Mouse (Mus musculus): ENCODE data around the gene Eif4e. TPM values are rescaled to one million over a fixed set of nuclear protein-coding genes. Genes with fewer than 3 reads are reported as not detected.
"Not testable (repeated sequence)": the region's sequence is repeated elsewhere in the genome, so short reads cannot be mapped to it uniquely, and the experiment has no call there.

Eif4e gene
- polyA plus RNA-seq, 1 experiment from 2014 or later: 565 TPM

- H3K9me3 ChIP-seq (replicated peaks): no peaks in the 10 kb centered on the region
- no peaks in the 10 kb centered on the region for H3K27me3 ChIP-seq (ENCODE audit: low read depth, poor library complexity, severe bottlenecking)
- H3K4me1 ChIP-seq: peaks cover 24% of the 10 kb centered on the region
- peak; percentile 84 for DNase-seq (ENCODE audit: low spot score)
- WGBS: under 1% methylated on average over 51 of the region's 64 CpGs
- peak overlapping the region; percentile 99 for H3K27ac ChIP-seq
- peak overlapping the region; percentile 98 for H3K4me3 ChIP-seq
- 0 out of 2 replicates have a peak, but pooled peaks cover 3% of the 10 kb centered on the region for H3K36me3 ChIP-seq
Observed at GRCm38 (mm10) chr3:138527667-138528231, 1.8 kb downstream of the Eif4e start.

GRCm38 (mm10) chr3:138528265-138528664, 2.3 kb downstream of the Eif4e start:
- Histone ChIP-seq H3K27ac (peak overlapping the region; percentile 99), H3K9me3 (replicated peaks) (no peaks in the 10 kb centered on the region), H3K27me3 (ENCODE audit: low read depth, poor library complexity, severe bottlenecking) (no peaks in the 10 kb centered on the region), H3K4me1 (peaks cover 24% of the 10 kb centered on the region), H3K4me3 (peak overlapping the region; percentile 98), H3K36me3 (0 out of 2 replicates have a peak, but pooled peaks cover 3% of the 10 kb centered on the region)
- no peak for DNase-seq (ENCODE audit: low spot score)
- WGBS: 2% methylated on average over 16 of the region's 16 CpGs

- Histone ChIP-seq H3K36me3 (peaks cover 6% of the 10 kb centered on the region), H3K27me3 (ENCODE audit: low read depth, poor library complexity, severe bottlenecking) (no peaks in the 10 kb centered on the region), H3K4me1 (peaks cover 20% of the 10 kb centered on the region), H3K4me3 (no peak overlapping the region), H3K27ac (no peak overlapping the region), H3K9me3 (replicated peaks) (no peaks in the 10 kb centered on the region)
- DNase-seq (ENCODE audit: low spot score): no peak
- 85% methylated on average over 8 of the region's 8 CpGs for WGBS
Observed at GRCm38 (mm10) chr3:138530578-138531478, 4.8 kb downstream of the Eif4e start.

- DNase-seq (ENCODE audit: low spot score): no peak
- peaks cover 13% of the 10 kb centered on the region for H3K4me1 ChIP-seq
- H3K36me3 ChIP-seq: peaks cover 12% of the 10 kb centered on the region
- H3K9me3 ChIP-seq (replicated peaks): no peaks in the 10 kb centered on the region
- 79% methylated on average over 12 of the region's 12 CpGs for WGBS
- no peak overlapping the region for H3K4me3 ChIP-seq
- H3K27ac ChIP-seq: no peak overlapping the region
- no peaks in the 10 kb centered on the region for H3K27me3 ChIP-seq (ENCODE audit: low read depth, poor library complexity, severe bottlenecking)
Observed at GRCm38 (mm10) chr3:138531479-138532181, 5.7 kb downstream of the Eif4e start.

GRCm38 (mm10) chr3:138532764-138533163, 6.8 kb downstream of the Eif4e start:
- DNase-seq (ENCODE audit: low spot score): no peak
- H3K4me1 ChIP-seq: peaks cover 13% of the 10 kb centered on the region

GRCm38 (mm10) chr3:138536031-138536430, 10.1 kb downstream of the Eif4e start:
- no peaks in the 10 kb centered on the region for H3K4me1 ChIP-seq
- H3K9me3 ChIP-seq (replicated peaks): no peaks in the 10 kb centered on the region
- H3K36me3 ChIP-seq: peaks cover 12% of the 10 kb centered on the region
- H3K27me3 ChIP-seq (ENCODE audit: low read depth, poor library complexity, severe bottlenecking): no peaks in the 10 kb centered on the region
- H3K4me3 ChIP-seq: no peak overlapping the region
- H3K27ac ChIP-seq: no peak overlapping the region
- DNase-seq (ENCODE audit: low spot score): no peak
- WGBS: 97% methylated on average over 2 of the region's 2 CpGs

More at GRCm38 (mm10) chr3:138532764-138533163, 6.8 kb downstream of the Eif4e start:
- WGBS: 81% methylated on average over 2 of the region's 2 CpGs
- Histone ChIP-seq H3K36me3 (peaks cover 12% of the 10 kb centered on the region), H3K9me3 (replicated peaks) (no peaks in the 10 kb centered on the region), H3K27me3 (ENCODE audit: low read depth, poor library complexity, severe bottlenecking) (no peaks in the 10 kb centered on the region), H3K27ac (no peak overlapping the region), H3K4me3 (no peak overlapping the region)

GRCm38 (mm10) chr3:138542621-138543020, 16.6 kb downstream of the Eif4e start:
- H3K4me1 ChIP-seq: no peaks in the 10 kb centered on the region
- no peak for DNase-seq (ENCODE audit: low spot score)
- H3K9me3 ChIP-seq (replicated peaks): no peaks in the 10 kb centered on the region
- H3K27ac ChIP-seq: no peak overlapping the region
- H3K27me3 ChIP-seq (ENCODE audit: low read depth, poor library complexity, severe bottlenecking): no peaks in the 10 kb centered on the region
- no peak overlapping the region for H3K4me3 ChIP-seq
- WGBS: 71% methylated on average over 3 of the region's 3 CpGs
- H3K36me3 ChIP-seq: peaks cover 12% of the 10 kb centered on the region; the same call in 1 of the 2 replicates

GRCm38 (mm10) chr3:138544117-138544516, 18.1 kb downstream of the Eif4e start:
- H3K27me3 ChIP-seq (ENCODE audit: low read depth, poor library complexity, severe bottlenecking): no peaks in the 10 kb centered on the region
- DNase-seq (ENCODE audit: low spot score): no peak
- WGBS: 94% methylated on average over 4 of the region's 4 CpGs
- no peak overlapping the region for H3K27ac ChIP-seq
- H3K9me3 ChIP-seq (replicated peaks): no peaks in the 10 kb centered on the region
- no peaks in the 10 kb centered on the region for H3K4me1 ChIP-seq
- H3K36me3 ChIP-seq: peaks cover 14% of the 10 kb centered on the region
- H3K4me3 ChIP-seq: no peak overlapping the region

GRCm38 (mm10) chr3:138546678-138547077, 20.7 kb downstream of the Eif4e start:
- H3K27ac ChIP-seq: no peak overlapping the region
- WGBS: 84% methylated on average over 2 of the region's 2 CpGs
- no peak for DNase-seq (ENCODE audit: low spot score)
- H3K36me3 ChIP-seq: peaks cover 35% of the 10 kb centered on the region
- H3K4me1 ChIP-seq: no peaks in the 10 kb centered on the region
- H3K4me3 ChIP-seq: no peak overlapping the region
- H3K27me3 ChIP-seq (ENCODE audit: low read depth, poor library complexity, severe bottlenecking): no peaks in the 10 kb centered on the region
- no peaks in the 10 kb centered on the region for H3K9me3 ChIP-seq (replicated peaks)

- 85% methylated on average over 4 of the region's 4 CpGs for WGBS
- H3K36me3 ChIP-seq: peaks cover 58% of the 10 kb centered on the region
- H3K9me3 ChIP-seq (replicated peaks): no peaks in the 10 kb centered on the region
- no peaks in the 10 kb centered on the region for H3K4me1 ChIP-seq
- H3K27me3 ChIP-seq (ENCODE audit: low read depth, poor library complexity, severe bottlenecking): no peaks in the 10 kb centered on the region
- DNase-seq (ENCODE audit: low spot score): no peak
- H3K27ac ChIP-seq: no peak overlapping the region
- no peak overlapping the region for H3K4me3 ChIP-seq
Observed at GRCm38 (mm10) chr3:138549045-138549444, 23.1 kb downstream of the Eif4e start.

- no peaks in the 10 kb centered on the region for H3K4me1 ChIP-seq
- WGBS: 94% methylated on average over 19 of the region's 19 CpGs
- no peaks in the 10 kb centered on the region for H3K27me3 ChIP-seq (ENCODE audit: low read depth, poor library complexity, severe bottlenecking)
- no peaks in the 10 kb centered on the region for H3K9me3 ChIP-seq (replicated peaks)
- no peak overlapping the region for H3K27ac ChIP-seq
- H3K4me3 ChIP-seq: no peak overlapping the region
- peaks cover 73% of the 10 kb centered on the region for H3K36me3 ChIP-seq
- no peak for DNase-seq (ENCODE audit: low spot score)
Observed at GRCm38 (mm10) chr3:138550336-138551123, 24.6 kb downstream of the Eif4e start.

- not testable (repeated sequence) for DNase-seq (ENCODE audit: low spot score); H3K27me3 ChIP-seq (ENCODE audit: low read depth, poor library complexity, severe bottlenecking); H3K27ac ChIP-seq; H3K9me3 ChIP-seq (replicated peaks); H3K4me1 ChIP-seq; H3K4me3 ChIP-seq
- WGBS: 93% methylated on average over 8 of the region's 8 CpGs
- H3K36me3 ChIP-seq: peaks cover 96% of the 10 kb centered on the region
Observed at GRCm38 (mm10) chr3:138555279-138555678, 29.3 kb downstream of the Eif4e start.
